Mouse (Mus musculus) bone marrow, adult 2 months (tissue): Measurements from ENCODE around the gene Zcchc3. TPM values are rescaled to one million over a fixed set of nuclear protein-coding genes. Genes with fewer than 3 reads are reported as not detected.

Source experiments
- H3K27ac ChIP-seq: fragments of 200-500 bp; 2 replicates; pipeline ENCODE4 v1.5.1; 2012; ENCODE audit warnings: low read depth, mild to moderate bottlenecking, control low read depth, inconsistent platforms, low read length; ENCODE audit not compliant: control insufficient read depth, poor library complexity, insufficient read depth
- H3K4me1 ChIP-seq: fragments of 200-500 bp; 2 replicates; pipeline ENCODE4 v1.6.1; 2011; ENCODE audit warnings: low read length; ENCODE audit not compliant: control insufficient read depth, insufficient read depth
- H3K4me3 ChIP-seq: fragments of 200-500 bp; replicated peaks from 2 replicates; pipeline ENCODE3; 2011; ENCODE audit warnings: mild to moderate bottlenecking, low read depth, low read length, control low read depth; ENCODE audit not compliant: control insufficient read depth
- CTCF ChIP-seq: fragments of 200-500 bp; IDR thresholded peaks from 2 replicates; pipeline ENCODE4 v1.5.1; 2011; ENCODE audit warnings: low read length, control low read depth; ENCODE audit not compliant: control insufficient read depth, insufficient read depth
- POLR2A ChIP-seq: fragments of 200-500 bp; IDR thresholded peaks from 2 replicates; pipeline ENCODE4 v1.6.1; 2011; ENCODE audit warnings: low read depth, mild to moderate bottlenecking, control low read depth, low read length, borderline replicate concordance; ENCODE audit not compliant: control insufficient read depth
- WGBS: fragments of 180-500 bp; shearing (Covaris S2); methylation state at CpG from one replicate; pipeline ENCODE4 v1.1.7; 2018; 5-methylcytosine and 5-hydroxymethylcytosine counted together
- polyA plus RNA-seq: library from polyadenylated mRNA; stranded (reverse); fragments of >200 nt; gene quantifications from 2 replicates; pipeline ENCODE4 v1.2.4, GENCODE M21; 2011; ENCODE audit warnings: low replicate concordance; ENCODE audit not compliant: missing spikeins, insufficient read depth, insufficient read length

Zcchc3 gene
- 5.6 and 6.2 TPM in 2 replicates for polyA plus RNA-seq

- WGBS = under 1% methylated on average over 65 of the region's 65 CpGs
- TF ChIP-seq POLR2A (peak; percentile 79; the same call in 1 of the 2 replicates), CTCF (no peak)
- Histone ChIP-seq H3K4me1 (no peaks in the 10 kb centered on the region), H3K27ac (peak within 1 kb of the TSS; percentile 44; the same call in 1 of the 2 replicates), H3K4me3 (peak within 1 kb of the TSS; percentile 66)
Measured at GRCm38 (mm10) chr2:152414591-152415165, at the start of gene Zcchc3. Gene Zcchc3, minus strand, starts transcription at chr2:152415027.

- H3K4me3 ChIP-seq = no peak overlapping the region
- no peak for TF ChIP-seq POLR2A
- no peak for TF ChIP-seq CTCF
- H3K4me1 ChIP-seq = no peaks in the 10 kb centered on the region
- no peak overlapping the region for H3K27ac ChIP-seq
- WGBS = 76% methylated on average over 13 of the region's 13 CpGs
Measured at GRCm38 (mm10) chr2:152459241-152459640, 44.4 kb upstream of the Zcchc3 start.

GRCm38 (mm10) chr2:152452101-152452781, 37.4 kb upstream of the Zcchc3 start:
- H3K27ac ChIP-seq = no peak overlapping the region
- H3K4me1 ChIP-seq = no peaks in the 10 kb centered on the region
- no peak for TF ChIP-seq POLR2A
- TF ChIP-seq CTCF = no peak
- no peak overlapping the region for H3K4me3 ChIP-seq
- WGBS = 82% methylated on average over 4 of the region's 4 CpGs

GRCm38 (mm10) chr2:152450241-152450640, 35.4 kb upstream of the Zcchc3 start:
- WGBS = 4% methylated on average over 5 of the region's 5 CpGs
- Histone ChIP-seq H3K4me3 (no peak overlapping the region), H3K4me1 (no peaks in the 10 kb centered on the region), H3K27ac (no peak overlapping the region)
- no peak; the same call in 1 of the 2 replicates for TF ChIP-seq CTCF
- TF ChIP-seq POLR2A = no peak

- Histone ChIP-seq H3K4me1 (no peaks in the 10 kb centered on the region), H3K27ac (no peak overlapping the region), H3K4me3 (no peak overlapping the region)
- TF ChIP-seq CTCF (no peak), POLR2A (no peak)
- WGBS = 74% methylated on average over 5 of the region's 5 CpGs
Measured at GRCm38 (mm10) chr2:152447461-152447860, 32.6 kb upstream of the Zcchc3 start.

GRCm38 (mm10) chr2:152446642-152447041, 31.8 kb upstream of the Zcchc3 start:
- H3K27ac ChIP-seq = no peak overlapping the region

GRCm38 (mm10) chr2:152443281-152443680, 28.5 kb upstream of the Zcchc3 start:
- no peak for TF ChIP-seq CTCF
- TF ChIP-seq POLR2A = no peak
- Histone ChIP-seq H3K27ac (no peak overlapping the region), H3K4me1 (no peaks in the 10 kb centered on the region), H3K4me3 (no peak overlapping the region)
- 78% methylated on average over 8 of the region's 8 CpGs for WGBS

More at GRCm38 (mm10) chr2:152446642-152447041, 31.8 kb upstream of the Zcchc3 start:
- 29% methylated on average over 2 of the region's 2 CpGs for WGBS
- TF ChIP-seq CTCF = no peak
- TF ChIP-seq POLR2A = no peak
- H3K4me3 ChIP-seq = no peak overlapping the region
- H3K4me1 ChIP-seq = no peaks in the 10 kb centered on the region

GRCm38 (mm10) chr2:152442322-152442721, 27.5 kb upstream of the Zcchc3 start:
- 74% methylated on average over 4 of the region's 4 CpGs for WGBS
- TF ChIP-seq POLR2A (no peak), CTCF (no peak)

More at GRCm38 (mm10) chr2:152442322-152442721, 27.5 kb upstream of the Zcchc3 start:
- Histone ChIP-seq H3K4me3 (no peak overlapping the region), H3K27ac (no peak overlapping the region), H3K4me1 (no peaks in the 10 kb centered on the region)
